Mouse (Mus musculus) heart, embryonic 13.5 days (tissue): ENCODE measurements around the gene Mrtfa. TPM values are rescaled to one million over a fixed set of nuclear protein-coding genes. Genes with fewer than 3 reads are reported as not detected.

Experiments
- ATAC-seq: fragments of 200-750 bp; cut with Nextera tagmentation; 2 replicates; pipeline ENCODE4 v1.8.0; 2017; ENCODE audit warnings: moderate TSS enrichment; ENCODE audit not compliant: insufficient number of reproducible peaks, low FRiP score, low TSS enrichment; ENCODE audit errors: extremely low read depth
- H3K27ac ChIP-seq: fragments of 300-500 bp; sonication (generic); replicated peaks from 2 replicates; pipeline ENCODE4 v1.5.1; 2015; ENCODE audit warnings: moderate library complexity, mild to moderate bottlenecking, inconsistent platforms
- H3K27me3 ChIP-seq: fragments of 300-500 bp; sonication (generic); replicated peaks from 2 replicates; pipeline ENCODE4 v1.6.1; 2015; ENCODE audit warnings: mild to moderate bottlenecking, inconsistent platforms
- H3K36me3 ChIP-seq: fragments of 300-500 bp; sonication (generic); 2 replicates; pipeline ENCODE4 v1.6.1; 2015; ENCODE audit warnings: mild to moderate bottlenecking, inconsistent platforms
- H3K4me1 ChIP-seq: fragments of 300-500 bp; sonication (generic); 2 replicates; pipeline ENCODE4 v1.6.1; 2015; ENCODE audit warnings: inconsistent platforms
- H3K4me2 ChIP-seq: fragments of 300-500 bp; sonication (generic); 2 replicates; pipeline ENCODE4 v1.6.1; 2015; ENCODE audit warnings: inconsistent platforms, mild to moderate bottlenecking, moderate library complexity
- H3K4me3 ChIP-seq: fragments of 300-500 bp; sonication (generic); 2 replicates; pipeline ENCODE4 v1.5.1; 2015; ENCODE audit warnings: moderate library complexity, mild to moderate bottlenecking, inconsistent platforms
- H3K9ac ChIP-seq: fragments of 300-500 bp; sonication (generic); 2 replicates; pipeline ENCODE4 v1.6.1; 2015; ENCODE audit warnings: inconsistent platforms, mild to moderate bottlenecking, moderate library complexity
- H3K9me3 ChIP-seq: fragments of 300-500 bp; sonication (generic); 2 replicates; pipeline ENCODE4 v1.6.1; 2016; ENCODE audit warnings: inconsistent platforms
- WGBS: fragments of 180-500 bp; shearing (Covaris S2); methylation state at CpG from one replicate; pipeline ENCODE4 v1.1.7; 2015; ENCODE audit warnings: mixed read lengths; 5-methylcytosine and 5-hydroxymethylcytosine counted together
- polyA plus RNA-seq: library from polyadenylated mRNA; unstranded; fragments of >200 nt; fragmentation: Nextera tagmentation; extraction: Ambion mirVana; gene quantifications from 2 replicates; pipeline ENCODE4 v1.2.1, GENCODE M21; 2015

Mrtfa gene
- polyA plus RNA-seq, 1 experiment from 2014 or later = 13.9 TPM

- H3K4me2 ChIP-seq = no peak overlapping the region
- H3K9ac ChIP-seq = no peak overlapping the region
- peaks cover 19% of the 10 kb centered on the region for H3K4me1 ChIP-seq
- H3K27me3 ChIP-seq = no peaks in the 10 kb centered on the region
- H3K4me3 ChIP-seq = no peak overlapping the region
- WGBS = 67% methylated on average over 4 of the region's 4 CpGs
- peak overlapping the region; percentile 48; the same call in 1 of the 2 replicates for H3K27ac ChIP-seq
- H3K9me3 ChIP-seq = no peaks in the 10 kb centered on the region
- H3K36me3 ChIP-seq = no peaks in the 10 kb centered on the region
- ATAC-seq = no peak
These were observed 210.9 kb downstream of the Mrtfa start for GRCm38 (mm10) chr15:80979611-80980010.

DNA sequence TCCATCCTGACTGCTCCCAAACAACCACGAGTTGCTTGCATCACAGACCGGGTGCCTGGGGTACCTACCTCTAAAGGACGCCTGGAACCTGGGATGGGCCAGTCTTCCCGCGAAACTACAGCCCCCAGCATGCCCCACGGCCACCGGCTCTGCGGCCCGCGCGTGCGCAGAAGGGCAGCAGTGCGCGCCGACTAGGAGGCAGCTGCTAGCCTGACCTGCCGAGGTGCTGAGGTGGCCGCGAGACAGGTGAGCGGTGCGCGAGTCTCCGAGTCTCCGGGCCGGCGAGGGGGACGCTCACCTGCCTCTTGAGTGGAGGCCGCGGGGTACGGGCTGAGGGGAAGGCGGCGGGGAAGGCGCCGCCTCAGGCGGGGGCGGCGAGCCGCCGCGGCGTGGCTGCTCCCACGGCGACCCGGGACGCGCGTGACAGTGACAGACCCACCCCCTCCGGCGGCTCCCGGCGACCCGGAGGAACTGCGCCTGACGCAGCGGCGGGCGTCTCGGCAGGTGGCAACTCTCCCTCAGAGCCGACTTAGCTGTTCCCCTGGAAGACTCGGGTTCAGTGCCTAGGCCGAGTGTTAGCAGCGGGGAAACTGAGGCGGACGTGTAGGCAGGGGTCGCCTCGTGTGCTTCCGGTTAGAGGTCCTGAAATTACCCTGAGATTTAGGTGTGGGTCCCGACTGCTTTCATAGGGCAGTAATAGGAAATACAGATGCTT lies 212.8 kb downstream of the Mrtfa start, which contains the start of gene Sgsm3:
Gene Sgsm3 (plus strand): TSS at position 146 of the 715 bp plus-strand sequence.
- no peaks in the 10 kb centered on the region for H3K36me3 ChIP-seq
- H3K4me1 ChIP-seq = peaks cover 27% of the 10 kb centered on the region
- H3K4me2 ChIP-seq = peak within 1 kb of the TSS; percentile 92
- H3K9ac ChIP-seq = peak within 1 kb of the TSS; percentile 86
- no peaks in the 10 kb centered on the region for H3K27me3 ChIP-seq
- H3K27ac ChIP-seq = no peak within 1 kb of the TSS
- WGBS = 1% methylated on average over 67 of the region's 67 CpGs
- ATAC-seq = peak; percentile 68; the same call in 1 of the 2 replicates
- H3K4me3 ChIP-seq = peak within 1 kb of the TSS; percentile 86
- H3K9me3 ChIP-seq = no peaks in the 10 kb centered on the region

- H3K27me3 ChIP-seq = no peaks in the 10 kb centered on the region
- no peak overlapping the region for H3K9ac ChIP-seq
- no peak for ATAC-seq
- no peak overlapping the region for H3K4me2 ChIP-seq
- H3K27ac ChIP-seq = no peak overlapping the region
- peaks cover 29% of the 10 kb centered on the region for H3K4me1 ChIP-seq
- no peak overlapping the region for H3K4me3 ChIP-seq
- no peaks in the 10 kb centered on the region for H3K9me3 ChIP-seq
- 73% methylated on average over 3 of the region's 3 CpGs for WGBS
- H3K36me3 ChIP-seq = peaks cover 7% of the 10 kb centered on the region; the same call in 1 of the 2 replicates
These were observed 214.9 kb downstream of the Mrtfa start for GRCm38 (mm10) chr15:80975666-80976065.

- Histone ChIP-seq H3K4me2 (no peak overlapping the region), H3K27ac (no peak overlapping the region), H3K9me3 (no peaks in the 10 kb centered on the region), H3K9ac (no peak overlapping the region), H3K27me3 (no peaks in the 10 kb centered on the region), H3K4me3 (no peak overlapping the region), H3K4me1 (peaks cover 27% of the 10 kb centered on the region), H3K36me3 (peaks cover 20% of the 10 kb centered on the region)
- no peak for ATAC-seq
- WGBS = 52% methylated on average over 5 of the region's 5 CpGs
These were observed 216.2 kb downstream of the Mrtfa start for GRCm38 (mm10) chr15:80974311-80974710.

DNA sequence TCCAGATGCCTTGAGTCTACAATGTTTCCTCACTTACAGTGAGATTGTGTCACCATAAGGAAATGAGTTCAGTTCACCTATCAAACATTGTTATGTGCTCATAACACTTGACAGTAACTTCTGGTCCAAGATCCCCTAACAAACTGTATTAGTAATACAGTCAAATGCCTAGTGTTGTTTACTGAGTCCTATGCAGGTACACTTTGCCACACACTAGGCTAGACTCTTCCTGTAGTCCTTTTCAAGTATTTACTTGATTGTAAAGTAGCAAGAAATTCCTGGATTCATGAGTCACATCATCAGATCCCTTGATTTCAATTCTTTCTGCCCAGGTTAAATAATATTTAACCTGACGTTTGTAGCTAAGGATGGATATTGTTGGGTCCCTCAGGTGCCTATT lies 221.2 kb downstream of the Mrtfa start:
- WGBS = 83% methylated on average over 1 of the region's 1 CpGs
- H3K36me3 ChIP-seq = peaks cover 64% of the 10 kb centered on the region

More for the DNA sequence above, 221.2 kb downstream of the Mrtfa start:
- H3K4me1 ChIP-seq = peaks cover 18% of the 10 kb centered on the region
- no peaks in the 10 kb centered on the region for H3K27me3 ChIP-seq
- H3K4me2 ChIP-seq = no peak overlapping the region
- no peak overlapping the region for H3K27ac ChIP-seq
- no peak overlapping the region for H3K4me3 ChIP-seq
- no peak overlapping the region for H3K9ac ChIP-seq
- H3K9me3 ChIP-seq = no peaks in the 10 kb centered on the region
- ATAC-seq = no peak

Other genes with a start within 250 kb of the Mrtfa start
- 144 and 153 TPM in 2 replicates for gene Adsl, start 242.3 kb downstream of the Mrtfa start, polyA plus RNA-seq
- gene Sgsm3, start 213.0 kb downstream of the Mrtfa start, polyA plus RNA-seq = 14.2 and 17.3 TPM in 2 replicates
- gene Mchr1, start 44.7 kb upstream of the Mrtfa start, polyA plus RNA-seq = 0.08 TPM in 1 of 2 replicates, not detected in the other
- 50.6 and 52.9 TPM in 2 replicates for gene Slc25a17, start 170.1 kb upstream of the Mrtfa start, polyA plus RNA-seq
- gene St13, start 209.3 kb upstream of the Mrtfa start, polyA plus RNA-seq = 115 and 125 TPM in 2 replicates
- 9.9 and 10.8 TPM in 2 replicates for gene Xpnpep3, start 209.4 kb upstream of the Mrtfa start, polyA plus RNA-seq
- 0.72 and 1.5 TPM in 2 replicates for gene Dnajb7, start 217.5 kb upstream of the Mrtfa start, polyA plus RNA-seq